Mouse (Mus musculus) ovary, postnatal 36 days (tissue): Measurements from ENCODE around the gene Lgals3bp.

Experiments
- DNase-seq: peaks from one replicate; pipeline ENCODE4 v3.0.0; 2022; ENCODE audit warnings: low spot score, mixed read lengths

The Lgals3bp gene

GRCm38 (mm10) chr11:118423266-118423971, 21.5 kb upstream of the Lgals3bp start:
- DNase-seq, result peak; percentile 76

GRCm38 (mm10) chr11:118420261-118420660, 18.4 kb upstream of the Lgals3bp start:
- DNase-seq, result no peak

GRCm38 (mm10) chr11:118418834-118419504, 17.1 kb upstream of the Lgals3bp start, which contains the start of gene Cant1:
TSS of gene Cant1 (minus strand) at chr11:118419086.
- peak; percentile 97 for DNase-seq

GRCm38 (mm10) chr11:118418442-118418833, 16.5 kb upstream of the Lgals3bp start:
- DNase-seq, result no peak

GRCm38 (mm10) chr11:118417496-118417895, 15.6 kb upstream of the Lgals3bp start:
- DNase-seq, result no peak

- DNase-seq, result no peak
These were observed 14.2 kb upstream of the Lgals3bp start for GRCm38 (mm10) chr11:118416046-118416445.

GRCm38 (mm10) chr11:118415630-118416029, 13.7 kb upstream of the Lgals3bp start:
- DNase-seq, result no peak

- no peak for DNase-seq
These were observed 12.4 kb upstream of the Lgals3bp start for GRCm38 (mm10) chr11:118414270-118414669.

- no peak for DNase-seq
These were observed 11.2 kb upstream of the Lgals3bp start for GRCm38 (mm10) chr11:118413055-118413454.

GRCm38 (mm10) chr11:118412601-118413000, 10.7 kb upstream of the Lgals3bp start:
- no peak for DNase-seq

GRCm38 (mm10) chr11:118411271-118411670, 9.4 kb upstream of the Lgals3bp start:
- no peak for DNase-seq

- DNase-seq, result no peak
These were observed 8.6 kb upstream of the Lgals3bp start for GRCm38 (mm10) chr11:118410479-118410878.

GRCm38 (mm10) chr11:118410073-118410444, 8.2 kb upstream of the Lgals3bp start:
- no peak for DNase-seq

GRCm38 (mm10) chr11:118409106-118410072, 7.5 kb upstream of the Lgals3bp start:
- DNase-seq, result no peak

- DNase-seq, result peak; percentile 3
These were observed 6.3 kb upstream of the Lgals3bp start for GRCm38 (mm10) chr11:118408051-118408740.

- peak; percentile 51 for DNase-seq
These were observed 5.5 kb upstream of the Lgals3bp start for GRCm38 (mm10) chr11:118407318-118407910.

GRCm38 (mm10) chr11:118406521-118406920, 4.6 kb upstream of the Lgals3bp start:
- DNase-seq, result peak; percentile 2

- peak; percentile 1 for DNase-seq
These were observed 3.4 kb upstream of the Lgals3bp start for GRCm38 (mm10) chr11:118405311-118405710.

GRCm38 (mm10) chr11:118403951-118404899, 2.3 kb upstream of the Lgals3bp start:
- DNase-seq, result no peak

GRCm38 (mm10) chr11:118403183-118403582, 1.3 kb upstream of the Lgals3bp start:
- peak; percentile 0 for DNase-seq
